Mouse (Mus musculus) small intestine, adult 2 months (tissue): ENCODE measurements around the gene Abi3.

Experiments used
- CTCF ChIP-seq: fragments of 200-500 bp; IDR thresholded peaks from 2 replicates; pipeline ENCODE4 v1.5.1; 2012; ENCODE audit warnings: low read depth, mild to moderate bottlenecking, control low read depth, inconsistent platforms, low read length, moderate library complexity, mixed read lengths; ENCODE audit not compliant: insufficient replicate concordance, insufficient read length; ENCODE audit errors: extremely low read depth
- POLR2A ChIP-seq: fragments of 200-500 bp; IDR thresholded peaks from 2 replicates; pipeline ENCODE4 v1.6.1; 2012; ENCODE audit warnings: low read depth, mild to moderate bottlenecking, control low read depth, inconsistent platforms, low read length, moderate library complexity

DNA sequence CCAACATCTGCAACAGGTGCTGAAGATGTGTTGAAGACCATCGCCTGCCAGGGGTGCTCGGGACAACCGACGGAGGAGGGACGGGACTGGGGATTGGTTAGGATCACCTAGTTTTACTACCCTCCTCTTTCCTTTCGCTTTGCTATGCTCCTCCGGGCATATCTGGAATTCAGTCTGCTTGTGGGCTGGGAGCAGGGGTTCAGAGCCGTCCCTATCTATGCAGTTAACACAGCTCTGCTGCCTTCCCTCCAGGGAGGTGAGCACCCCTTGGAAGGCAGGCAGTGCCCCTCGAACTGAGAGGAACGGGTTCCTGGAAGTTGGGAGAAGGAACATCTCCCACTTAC, 11.0 kb downstream of the Abi3 start:
- 0 out of 2 replicates have a peak, but pooled peaks have one; percentile 8 for TF ChIP-seq POLR2A
- no peak for TF ChIP-seq CTCF
